Mouse (Mus musculus): ENCODE data around the gene Uqcr11. TPM values are rescaled to one million over a fixed set of nuclear protein-coding genes. Genes with fewer than 3 reads are reported as not detected.

The Uqcr11 gene
- 100 to 1,000 TPM; 793 to 884 TPM for total RNA-seq (2021)
- long read RNA-seq, experiment 1, transcript Uqcr11-201 (3 exons, 445 nt): major isoform, 419 of 433 reads
- long read RNA-seq, experiment 1, partial matches to known transcripts: 6 of 433 reads
- long read RNA-seq, experiment 1, other reads (novel, unspliced or antisense): 5 of 433 reads
- long read RNA-seq, experiment 2, transcript Uqcr11-201 (3 exons, 445 nt): major isoform, 509 of 519 reads
- long read RNA-seq, experiment 2, partial matches to known transcripts: 8 of 519 reads
- long read RNA-seq, experiment 2, other reads (novel, unspliced or antisense): 1 of 519 reads

GRCm38 (mm10) chr10:80406684-80407501 is at the start of gene Uqcr11:
Uqcr11 (minus strand) TSS chr10:80406830.
- peak; percentile 92 for DNase-seq
- intact Hi-C loops (cut with DNase I; ENCODE audit: low total_unique reads): no loop called here

GRCm38 (mm10) chr10:80455697-80456096 is 49.1 kb upstream of the Uqcr11 start:
- DNase-seq: no peak
- intact Hi-C loops (cut with DNase I; ENCODE audit: low total_unique reads): no loop called here

- intact Hi-C loops (cut with DNase I; ENCODE audit: low total_unique reads): no loop called here
- DNase-seq: no peak
Observed at GRCm38 (mm10) chr10:80454781-80455180, 48.2 kb upstream of the Uqcr11 start.

GRCm38 (mm10) chr10:80453601-80454000 is 47.0 kb upstream of the Uqcr11 start:
- intact Hi-C loops (cut with DNase I; ENCODE audit: low total_unique reads): no loop called here
- DNase-seq: no peak

- DNase-seq: no peak
- intact Hi-C loops (cut with DNase I; ENCODE audit: low total_unique reads): no loop called here
Observed at GRCm38 (mm10) chr10:80450599-80450998, 44.0 kb upstream of the Uqcr11 start.

GRCm38 (mm10) chr10:80445898-80446601 is 39.4 kb upstream of the Uqcr11 start:
- intact Hi-C loops (cut with DNase I; ENCODE audit: low total_unique reads): loop anchor here (2.0 to 5.0 kb wide), 2 partner anchors 63 to 101 kb away; no protein-coding TSS in a partner anchor
- peak; percentile 69 for DNase-seq

- DNase-seq: no peak
- intact Hi-C loops (cut with DNase I; ENCODE audit: low total_unique reads): loop anchor here (5.0 kb wide), 1 partner anchor 102 kb away; no protein-coding TSS in a partner anchor
Observed at GRCm38 (mm10) chr10:80445052-80445451, 38.4 kb upstream of the Uqcr11 start.

GRCm38 (mm10) chr10:80444339-80445045 is 37.9 kb upstream of the Uqcr11 start:
- intact Hi-C loops (cut with DNase I; ENCODE audit: low total_unique reads): loop anchor here (5.0 kb wide), 1 partner anchor 103 kb away; no protein-coding TSS in a partner anchor
- DNase-seq: peak; percentile 46

- DNase-seq: no peak
- intact Hi-C loops (cut with DNase I; ENCODE audit: low total_unique reads): no loop called here
Observed at GRCm38 (mm10) chr10:80443575-80444278, 37.1 kb upstream of the Uqcr11 start.

GRCm38 (mm10) chr10:80442989-80443388 is 36.4 kb upstream of the Uqcr11 start:
- intact Hi-C loops (cut with DNase I; ENCODE audit: low total_unique reads): no loop called here
- no peak for DNase-seq

GRCm38 (mm10) chr10:80441598-80441997 is 35.0 kb upstream of the Uqcr11 start:
- intact Hi-C loops (cut with DNase I; ENCODE audit: low total_unique reads): no loop called here
- DNase-seq: no peak

GRCm38 (mm10) chr10:80440031-80440430 is 33.4 kb upstream of the Uqcr11 start:
- no peak for DNase-seq
- intact Hi-C loops (cut with DNase I; ENCODE audit: low total_unique reads): no loop called here

GRCm38 (mm10) chr10:80437973-80438372 is 31.3 kb upstream of the Uqcr11 start:
- DNase-seq: no peak
- intact Hi-C loops (cut with DNase I; ENCODE audit: low total_unique reads): no loop called here

GRCm38 (mm10) chr10:80436276-80436675 is 29.6 kb upstream of the Uqcr11 start:
- intact Hi-C loops (cut with DNase I; ENCODE audit: low total_unique reads): no loop called here
- no peak for DNase-seq

GRCm38 (mm10) chr10:80435764-80436163 is 29.1 kb upstream of the Uqcr11 start:
- intact Hi-C loops (cut with DNase I; ENCODE audit: low total_unique reads): no loop called here

GRCm38 (mm10) chr10:80434823-80435222 is 28.2 kb upstream of the Uqcr11 start:
- intact Hi-C loops (cut with DNase I; ENCODE audit: low total_unique reads): no loop called here
- DNase-seq: no peak

More at GRCm38 (mm10) chr10:80435764-80436163, 29.1 kb upstream of the Uqcr11 start:
- DNase-seq: no peak

GRCm38 (mm10) chr10:80434233-80434592 is 27.6 kb upstream of the Uqcr11 start:
- intact Hi-C loops (cut with DNase I; ENCODE audit: low total_unique reads): no loop called here

GRCm38 (mm10) chr10:80433513-80434232 is 27.0 kb upstream of the Uqcr11 start, which contains the start of gene Tcf3:
Tcf3 (minus strand) TSS chr10:80433647.
- DNase-seq: peak; percentile 95
- intact Hi-C loops (cut with DNase I; ENCODE audit: low total_unique reads): no loop called here

More at GRCm38 (mm10) chr10:80434233-80434592, 27.6 kb upstream of the Uqcr11 start:
- no peak for DNase-seq
